In the genomic region with DNA sequence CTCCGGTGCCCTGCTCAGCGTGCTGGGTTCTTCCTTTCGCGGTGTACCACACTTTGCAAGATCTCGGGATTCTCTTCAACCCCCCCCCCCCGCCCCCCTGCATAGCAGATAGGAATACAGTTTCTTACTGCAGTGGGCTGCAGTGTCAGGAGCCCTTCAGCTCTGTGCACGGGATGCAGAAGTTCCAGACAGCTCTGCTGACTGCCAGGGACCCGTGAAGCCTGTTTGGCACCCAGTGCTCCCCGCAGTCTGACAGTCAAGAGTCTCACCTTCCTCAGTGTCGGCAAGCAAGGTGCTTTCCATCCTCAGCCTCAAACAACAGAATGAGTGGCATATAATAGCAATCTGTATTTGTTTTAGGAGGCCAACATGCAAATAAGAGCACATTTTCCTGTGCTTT, we compare ENCODE assay signal across 14 mouse cellular contexts. TPM values are rescaled to one million over a fixed set of nuclear protein-coding genes. Genes with fewer than 3 reads are reported as not detected.
DNase-seq lines count a peak whose midpoint lies in the region; ATAC-seq and TF ChIP-seq lines count a peak whose summit lies in the region.
"Had no signal": no experiment of that assay in that cellular context is flagged by ENCODE, and none has a peak within 500 bp of the region (broad histone marks: within the 10 kb centered on the region; RNA-seq: fewer than 3 reads in every experiment).

No protein-coding gene starts in this region.

- H3K4me1 ChIP-seq in hindbrain, embryonic 13.5 days (replicated peaks), result peaks cover 30% of the 10 kb centered on the region
- H3K4me1 ChIP-seq in hindbrain, embryonic 11.5 days (replicated peaks; ENCODE audit: control insufficient read depth, insufficient read depth, low read length), result peaks cover 2% of the 10 kb centered on the region; the same call in 1 of the 2 replicates
- peaks cover 1% of the 10 kb centered on the region; the same call in 1 of the 2 replicates for H3K4me1 ChIP-seq in cortical plate, adult 2 months (ENCODE audit: control insufficient read depth, insufficient read depth, low read length)
- H3K4me1 ChIP-seq in midbrain, embryonic 15.5 days, result peaks cover 32% of the 10 kb centered on the region
- peaks cover 25% of the 10 kb centered on the region for H3K4me1 ChIP-seq in limb, embryonic 10.5 days

- H3K27ac ChIP-seq in hindbrain, embryonic 13.5 days, result no peak overlapping the region
- no peak overlapping the region for H3K27ac ChIP-seq in hindbrain, embryonic 11.5 days (ENCODE audit: low read depth, low read length)
- H3K27ac ChIP-seq in cortical plate, adult 2 months (ENCODE audit: insufficient read depth, low read length), result no peak overlapping the region
- no peak overlapping the region for H3K27ac ChIP-seq in midbrain, embryonic 15.5 days
- no peak overlapping the region for H3K27ac ChIP-seq in limb, embryonic 10.5 days
- H3K27ac ChIP-seq: embryonic facial prominence, embryonic 12.5 days; heart, adult 2 months; liver, embryonic 14.5 days had no signal

- peak overlapping the region; percentile 64 for H3K4me3 ChIP-seq in hindbrain, embryonic 13.5 days
- H3K4me3 ChIP-seq in hindbrain, embryonic 11.5 days (ENCODE audit: low read depth, low read length), result no peak overlapping the region
- peak overlapping the region; percentile 87 for H3K4me3 ChIP-seq in cortical plate, adult 2 months (ENCODE audit: insufficient read depth, low read length)
- H3K4me3 ChIP-seq in midbrain, embryonic 15.5 days, result peak overlapping the region; percentile 81
- no peak overlapping the region for H3K4me3 ChIP-seq in limb, embryonic 10.5 days

- no peak overlapping the region for H3K9ac ChIP-seq in hindbrain, embryonic 13.5 days
- H3K9ac ChIP-seq in hindbrain, embryonic 11.5 days (ENCODE audit: low read depth, low read length), result no peak overlapping the region
- H3K9ac ChIP-seq in midbrain, embryonic 15.5 days, result no peak overlapping the region
- H3K9ac ChIP-seq: liver, embryonic 14.5 days had no signal

- H3K9me3 ChIP-seq in hindbrain, embryonic 13.5 days, result no peaks in the 10 kb centered on the region
- H3K9me3 ChIP-seq in hindbrain, embryonic 11.5 days (ENCODE audit: control insufficient read depth, low read length), result no peaks in the 10 kb centered on the region
- H3K9me3 ChIP-seq in midbrain, embryonic 15.5 days, result no peaks in the 10 kb centered on the region
- H3K9me3 ChIP-seq in limb, embryonic 10.5 days (replicated peaks), result no peaks in the 10 kb centered on the region
- H3K9me3 ChIP-seq: embryonic facial prominence, embryonic 12.5 days had no signal

- H3K36me3 ChIP-seq in hindbrain, embryonic 13.5 days, result no peaks in the 10 kb centered on the region
- no peaks in the 10 kb centered on the region for H3K36me3 ChIP-seq in hindbrain, embryonic 11.5 days (ENCODE audit: control insufficient read depth, insufficient read depth, low read length)
- H3K36me3 ChIP-seq in midbrain, embryonic 15.5 days (replicated peaks), result no peaks in the 10 kb centered on the region
- no peaks in the 10 kb centered on the region for H3K36me3 ChIP-seq in limb, embryonic 10.5 days
- H3K36me3 ChIP-seq: embryonic facial prominence, embryonic 12.5 days had no signal

- TF ChIP-seq CTCF in cortical plate, adult 2 months (IDR thresholded peaks at IDR 0.05; ENCODE audit: extremely low read depth, insufficient read depth, low read length), result no peak

- no peak for TF ChIP-seq POLR2A in cortical plate, adult 2 months (IDR thresholded peaks at IDR 0.05; ENCODE audit: extremely low read depth, insufficient read depth, low read length)

- 43% methylated on average over 10 of the region's 10 CpGs for WGBS in hindbrain, embryonic 13.5 days
- WGBS in hindbrain, embryonic 11.5 days, result 39% methylated on average over 10 of the region's 10 CpGs
- 33% methylated on average over 10 of the region's 10 CpGs for WGBS in midbrain, embryonic 15.5 days
- 39% methylated on average over 10 of the region's 10 CpGs for WGBS in limb, embryonic 10.5 days

- peak overlapping the region; percentile 85 for H3K4me2 ChIP-seq in hindbrain, embryonic 13.5 days
- no peak overlapping the region for H3K4me2 ChIP-seq in hindbrain, embryonic 11.5 days (replicated peaks; ENCODE audit: low read depth, low read length)
- H3K4me2 ChIP-seq in midbrain, embryonic 15.5 days, result peak overlapping the region; percentile 81

- no peak for ATAC-seq in hindbrain, embryonic 13.5 days (ENCODE audit: low FRiP score)
- ATAC-seq in hindbrain, embryonic 11.5 days (ENCODE audit: low FRiP score), result no peak
- ATAC-seq in midbrain, embryonic 15.5 days (replicated peaks), result no peak

- peaks cover 18% of the 10 kb centered on the region for H3K27me3 ChIP-seq in hindbrain, embryonic 13.5 days
- H3K27me3 ChIP-seq in hindbrain, embryonic 11.5 days (ENCODE audit: control insufficient read depth, insufficient read depth, low read length), result 0 out of 2 replicates have a peak, but pooled peaks cover 4% of the 10 kb centered on the region
- no peaks in the 10 kb centered on the region; the same call in 1 of the 2 replicates for H3K27me3 ChIP-seq in midbrain, embryonic 15.5 days (replicated peaks)
- H3K27me3 ChIP-seq in limb, embryonic 10.5 days (ENCODE audit: low read depth, poor library complexity, severe bottlenecking), result peaks cover 49% of the 10 kb centered on the region

- DNase-seq in cerebellum, adult 18-20 months, result peak; percentile 57 to 58
- no peak for DNase-seq in cerebellum, postnatal 4 days (ENCODE audit: low spot score in 2 of 2)
- no peak for DNase-seq in hindbrain, embryonic 11.5 days (ENCODE audit: low spot score)
- no peak for DNase-seq in urinary bladder, postnatal 14 days (ENCODE audit: low spot score)
- DNase-seq in limb, embryonic 10.5 days (ENCODE audit: low spot score), result no peak
- DNase-seq: lung, postnatal 4 days; right cerebral cortex, adult 18-20 months; thymus, postnatal 25 days had no signal

RNA-seq across cellular contexts. Expression of gene Bend6, which starts 1.4 kb away (rescaled TPM):
- polyA plus RNA-seq in hindbrain, embryonic 13.5 days (2015; fragmentation: Nextera tagmentation; extraction: Ambion mirVana), result 20.5 and 22.9 TPM in 2 replicates
- 2.3 and 3.8 TPM in 2 replicates for polyA plus RNA-seq in hindbrain, embryonic 11.5 days (2014; fragmentation: Nextera tagmentation; extraction: Ambion mirVana)
- 146 and 157 TPM in 2 replicates for polyA plus RNA-seq in cortical plate, adult 2 months (2012; rRNA removed)
- polyA plus RNA-seq in midbrain, embryonic 15.5 days (2015; fragmentation: Nextera tagmentation; extraction: Ambion mirVana), result 45.6 and 48.4 TPM in 2 replicates
- polyA plus RNA-seq in limb, embryonic 10.5 days (2016; fragmentation: Nextera tagmentation; extraction: Ambion mirVana), result 1.2 and 1.5 TPM in 2 replicates

RNA-seq across cellular contexts. Expression of gene Dst, which starts 1.8 kb away (rescaled TPM):
- 37.3 and 37.7 TPM in 2 replicates for polyA plus RNA-seq in hindbrain, embryonic 13.5 days (2015; fragmentation: Nextera tagmentation; extraction: Ambion mirVana)
- polyA plus RNA-seq in hindbrain, embryonic 11.5 days (2014; fragmentation: Nextera tagmentation; extraction: Ambion mirVana), result 36.5 and 60.0 TPM in 2 replicates
- polyA plus RNA-seq in cortical plate, adult 2 months (2012; rRNA removed), result 88.5 TPM in 2 replicates
- 38.7 and 43.0 TPM in 2 replicates for polyA plus RNA-seq in midbrain, embryonic 15.5 days (2015; fragmentation: Nextera tagmentation; extraction: Ambion mirVana)
- polyA plus RNA-seq in limb, embryonic 10.5 days (2016; fragmentation: Nextera tagmentation; extraction: Ambion mirVana), result 7.2 and 9.7 TPM in 2 replicates

Comparison
In these comparisons a context has a peak if more than half of its experiments do, and no peak if none do; other contexts are left out.
1. DNase-seq: peak in cerebellum, adult 18-20 months (2 of 2); none in cerebellum, postnatal 4 days (0 of 2), hindbrain, embryonic 11.5 days (single experiment), urinary bladder, postnatal 14 days (single experiment) and limb, embryonic 10.5 days (single experiment).
2. H3K4me3 ChIP-seq: peak in hindbrain, embryonic 13.5 days (single experiment), cortical plate, adult 2 months (single experiment) and midbrain, embryonic 15.5 days (single experiment); none in hindbrain, embryonic 11.5 days (single experiment) and limb, embryonic 10.5 days (single experiment).